Mouse (Mus musculus): Measurements from ENCODE around the gene Pla2g4e. TPM values are rescaled to one million over a fixed set of nuclear protein-coding genes. Genes with fewer than 3 reads are reported as not detected.

The Pla2g4e gene
- polyA plus RNA-seq, 1 experiment from 2014 or later: 2.6 TPM

- no peaks in the 10 kb centered on the region; the same call in none of the 2 replicates for H3K27me3 ChIP-seq (ENCODE audit: control insufficient read depth, insufficient read depth, low read length)
- no peaks in the 10 kb centered on the region for H3K9me3 ChIP-seq (ENCODE audit: control insufficient read depth, low read length)
- H3K4me1 ChIP-seq (ENCODE audit: control insufficient read depth in 2 of 2, insufficient read depth in 2 of 2, low read length in 2 of 2): no peaks in the 10 kb centered on the region
- H3K36me3 ChIP-seq (ENCODE audit: control insufficient read depth, insufficient read depth, low read length): no peaks in the 10 kb centered on the region
- no peak for ATAC-seq (ENCODE audit: insufficient number of reproducible peaks, insufficient read depth, low FRiP score, low read depth)
- no peak overlapping the region for H3K4me3 ChIP-seq (ENCODE audit: control insufficient read depth in 1 of 2, insufficient read depth in 1 of 2, low read depth in 1 of 2, low read length in 2 of 2)
- WGBS: 50% methylated on average over 6 of the region's 6 CpGs
- no peak overlapping the region for H3K9ac ChIP-seq (ENCODE audit: low read length)
- H3K4me2 ChIP-seq (ENCODE audit: low read length): no peak overlapping the region
- no peak overlapping the region for H3K27ac ChIP-seq (replicated peaks in 1 of 2; ENCODE audit: control insufficient read depth in 1 of 2, insufficient read depth in 1 of 2, low read depth in 2 of 2, low read length in 2 of 2)
Observed at GRCm38 (mm10) chr2:120283550-120283949, 38.4 kb upstream of the Pla2g4e start.

- Histone ChIP-seq H3K9ac (ENCODE audit: low read length) (no peak overlapping the region), H3K9me3 (ENCODE audit: control insufficient read depth, low read length) (no peaks in the 10 kb centered on the region), H3K36me3 (ENCODE audit: control insufficient read depth, insufficient read depth, low read length) (no peaks in the 10 kb centered on the region), H3K4me2 (ENCODE audit: low read length) (no peak overlapping the region), H3K4me3 (ENCODE audit: control insufficient read depth in 1 of 2, insufficient read depth in 1 of 2, low read depth in 1 of 2, low read length in 2 of 2) (no peak overlapping the region), H3K27ac (replicated peaks in 1 of 2; ENCODE audit: control insufficient read depth in 1 of 2, insufficient read depth in 1 of 2, low read depth in 2 of 2, low read length in 2 of 2) (no peak overlapping the region), H3K4me1 (ENCODE audit: control insufficient read depth in 2 of 2, insufficient read depth in 2 of 2, low read length in 2 of 2) (no peaks in the 10 kb centered on the region), H3K27me3 (ENCODE audit: control insufficient read depth, insufficient read depth, low read length) (no peaks in the 10 kb centered on the region; the same call in none of the 2 replicates)
- ATAC-seq (ENCODE audit: insufficient number of reproducible peaks, insufficient read depth, low FRiP score, low read depth): no peak
- 35% methylated on average over 3 of the region's 3 CpGs for WGBS
Observed at GRCm38 (mm10) chr2:120281221-120281620, 36.1 kb upstream of the Pla2g4e start.

- Histone ChIP-seq H3K27ac (replicated peaks in 1 of 2; ENCODE audit: control insufficient read depth in 1 of 2, insufficient read depth in 1 of 2, low read depth in 2 of 2, low read length in 2 of 2) (no peak overlapping the region), H3K4me3 (ENCODE audit: control insufficient read depth in 1 of 2, insufficient read depth in 1 of 2, low read depth in 1 of 2, low read length in 2 of 2) (no peak overlapping the region), H3K9ac (ENCODE audit: low read length) (no peak overlapping the region), H3K36me3 (ENCODE audit: control insufficient read depth, insufficient read depth, low read length) (no peaks in the 10 kb centered on the region), H3K4me1 (ENCODE audit: control insufficient read depth in 2 of 2, insufficient read depth in 2 of 2, low read length in 2 of 2) (no peaks in the 10 kb centered on the region), H3K27me3 (ENCODE audit: control insufficient read depth, insufficient read depth, low read length) (no peaks in the 10 kb centered on the region; the same call in none of the 2 replicates), H3K9me3 (ENCODE audit: control insufficient read depth, low read length) (no peaks in the 10 kb centered on the region), H3K4me2 (ENCODE audit: low read length) (no peak overlapping the region)
- ATAC-seq (ENCODE audit: insufficient number of reproducible peaks, insufficient read depth, low FRiP score, low read depth): no peak
- WGBS: 15% methylated on average over 8 of the region's 8 CpGs
Observed at GRCm38 (mm10) chr2:120279961-120280360, 34.8 kb upstream of the Pla2g4e start.

GRCm38 (mm10) chr2:120276951-120277350 is 31.8 kb upstream of the Pla2g4e start:
- WGBS: 69% methylated on average over 4 of the region's 4 CpGs
- Histone ChIP-seq H3K9me3 (ENCODE audit: control insufficient read depth, low read length) (no peaks in the 10 kb centered on the region), H3K36me3 (ENCODE audit: control insufficient read depth, insufficient read depth, low read length) (no peaks in the 10 kb centered on the region), H3K27me3 (ENCODE audit: control insufficient read depth, insufficient read depth, low read length) (no peaks in the 10 kb centered on the region; the same call in 1 of the 2 replicates), H3K4me1 (ENCODE audit: control insufficient read depth in 2 of 2, insufficient read depth in 2 of 2, low read length in 2 of 2) (no peaks in the 10 kb centered on the region), H3K27ac (replicated peaks in 1 of 2; ENCODE audit: control insufficient read depth in 1 of 2, insufficient read depth in 1 of 2, low read depth in 2 of 2, low read length in 2 of 2) (no peak overlapping the region), H3K4me2 (ENCODE audit: low read length) (no peak overlapping the region), H3K9ac (ENCODE audit: low read length) (no peak overlapping the region), H3K4me3 (ENCODE audit: control insufficient read depth in 1 of 2, insufficient read depth in 1 of 2, low read depth in 1 of 2, low read length in 2 of 2) (no peak overlapping the region)
- ATAC-seq (ENCODE audit: insufficient number of reproducible peaks, insufficient read depth, low FRiP score, low read depth): no peak

- no peak for ATAC-seq (ENCODE audit: insufficient number of reproducible peaks, insufficient read depth, low FRiP score, low read depth)
- no peak overlapping the region; a peak in 1 of 4 replicates for H3K4me3 ChIP-seq (ENCODE audit: control insufficient read depth in 1 of 2, insufficient read depth in 1 of 2, low read depth in 1 of 2, low read length in 2 of 2)
- H3K27ac ChIP-seq (replicated peaks in 1 of 2; ENCODE audit: control insufficient read depth in 1 of 2, insufficient read depth in 1 of 2, low read depth in 2 of 2, low read length in 2 of 2): no peak overlapping the region
- H3K27me3 ChIP-seq (ENCODE audit: control insufficient read depth, insufficient read depth, low read length): 0 out of 2 replicates have a peak, but pooled peaks cover 5% of the 10 kb centered on the region
- 0 out of 2 replicates have a peak overlapping the region, but pooled peaks have one; percentile 22 for H3K9ac ChIP-seq (ENCODE audit: low read length)
- peak overlapping the region; percentile 54 for H3K4me2 ChIP-seq (ENCODE audit: low read length)
- no peaks in the 10 kb centered on the region; a peak in 1 of 4 replicates for H3K4me1 ChIP-seq (ENCODE audit: control insufficient read depth in 2 of 2, insufficient read depth in 2 of 2, low read length in 2 of 2)
- under 1% methylated on average over 9 of the region's 9 CpGs for WGBS
- H3K9me3 ChIP-seq (ENCODE audit: control insufficient read depth, low read length): no peaks in the 10 kb centered on the region
- H3K36me3 ChIP-seq (ENCODE audit: control insufficient read depth, insufficient read depth, low read length): no peaks in the 10 kb centered on the region
Observed at GRCm38 (mm10) chr2:120268635-120269034, 23.5 kb upstream of the Pla2g4e start.

- ATAC-seq (ENCODE audit: insufficient number of reproducible peaks, insufficient read depth, low FRiP score, low read depth): no peak
- no peaks in the 10 kb centered on the region for H3K36me3 ChIP-seq (ENCODE audit: control insufficient read depth, insufficient read depth, low read length)
- no peak overlapping the region for H3K4me3 ChIP-seq (ENCODE audit: control insufficient read depth in 1 of 2, insufficient read depth in 1 of 2, low read depth in 1 of 2, low read length in 2 of 2)
- no peak overlapping the region for H3K9ac ChIP-seq (ENCODE audit: low read length)
- 67% methylated on average over 6 of the region's 6 CpGs for WGBS
- no peaks in the 10 kb centered on the region; a peak in 1 of 4 replicates for H3K4me1 ChIP-seq (ENCODE audit: control insufficient read depth in 2 of 2, insufficient read depth in 2 of 2, low read length in 2 of 2)
- H3K27ac ChIP-seq (replicated peaks in 1 of 2; ENCODE audit: control insufficient read depth in 1 of 2, insufficient read depth in 1 of 2, low read depth in 2 of 2, low read length in 2 of 2): no peak overlapping the region
- H3K9me3 ChIP-seq (ENCODE audit: control insufficient read depth, low read length): no peaks in the 10 kb centered on the region
- H3K4me2 ChIP-seq (ENCODE audit: low read length): no peak overlapping the region
- H3K27me3 ChIP-seq (ENCODE audit: control insufficient read depth, insufficient read depth, low read length): 0 out of 2 replicates have a peak, but pooled peaks cover 5% of the 10 kb centered on the region
Observed at GRCm38 (mm10) chr2:120265523-120265922, 20.4 kb upstream of the Pla2g4e start.

- H3K4me3 ChIP-seq (ENCODE audit: control insufficient read depth in 1 of 2, insufficient read depth in 1 of 2, low read depth in 1 of 2, low read length in 2 of 2): no peak overlapping the region
- WGBS: 47% methylated on average over 10 of the region's 10 CpGs
- no peak overlapping the region for H3K4me2 ChIP-seq (ENCODE audit: low read length)
- no peak for ATAC-seq (ENCODE audit: insufficient number of reproducible peaks, insufficient read depth, low FRiP score, low read depth)
- H3K36me3 ChIP-seq (ENCODE audit: control insufficient read depth, insufficient read depth, low read length): no peaks in the 10 kb centered on the region
- no peak overlapping the region for H3K9ac ChIP-seq (ENCODE audit: low read length)
- H3K4me1 ChIP-seq (ENCODE audit: control insufficient read depth in 2 of 2, insufficient read depth in 2 of 2, low read length in 2 of 2): no peaks in the 10 kb centered on the region; a peak in 1 of 4 replicates
- no peaks in the 10 kb centered on the region for H3K9me3 ChIP-seq (ENCODE audit: control insufficient read depth, low read length)
- H3K27ac ChIP-seq (replicated peaks in 1 of 2; ENCODE audit: control insufficient read depth in 1 of 2, insufficient read depth in 1 of 2, low read depth in 2 of 2, low read length in 2 of 2): no peak overlapping the region
- 0 out of 2 replicates have a peak, but pooled peaks cover 5% of the 10 kb centered on the region for H3K27me3 ChIP-seq (ENCODE audit: control insufficient read depth, insufficient read depth, low read length)
Observed at GRCm38 (mm10) chr2:120264858-120265257, 19.7 kb upstream of the Pla2g4e start.

- no peak overlapping the region for H3K27ac ChIP-seq (replicated peaks in 1 of 2; ENCODE audit: control insufficient read depth in 1 of 2, insufficient read depth in 1 of 2, low read depth in 2 of 2, low read length in 2 of 2)
Observed at GRCm38 (mm10) chr2:120262876-120263275, 17.7 kb upstream of the Pla2g4e start.

More at GRCm38 (mm10) chr2:120262876-120263275, 17.7 kb upstream of the Pla2g4e start:
- no peaks in the 10 kb centered on the region for H3K9me3 ChIP-seq (ENCODE audit: control insufficient read depth, low read length)
- H3K4me3 ChIP-seq (ENCODE audit: control insufficient read depth in 1 of 2, insufficient read depth in 1 of 2, low read depth in 1 of 2, low read length in 2 of 2): no peak overlapping the region
- no peak overlapping the region for H3K4me2 ChIP-seq (ENCODE audit: low read length)
- H3K27me3 ChIP-seq (ENCODE audit: control insufficient read depth, insufficient read depth, low read length): no peaks in the 10 kb centered on the region
- 18% methylated on average over 1 of the region's 1 CpGs for WGBS
- H3K9ac ChIP-seq (ENCODE audit: low read length): no peak overlapping the region
- no peaks in the 10 kb centered on the region for H3K36me3 ChIP-seq (ENCODE audit: control insufficient read depth, insufficient read depth, low read length)
- no peaks in the 10 kb centered on the region for H3K4me1 ChIP-seq (ENCODE audit: control insufficient read depth in 2 of 2, insufficient read depth in 2 of 2, low read length in 2 of 2)
- ATAC-seq (ENCODE audit: insufficient number of reproducible peaks, insufficient read depth, low FRiP score, low read depth): no peak

Measured in heart, embryonic 14.5 days (tissue).